ENCODE assay signal across 18 mouse cellular contexts in genomic region chr3:157349480-157349879, GRCm38 (mm10).
DNase-seq lines count a peak whose midpoint lies in the region; ATAC-seq and TF ChIP-seq lines count a peak whose summit lies in the region.
"Had no signal": no experiment of that assay in that cellular context is flagged by ENCODE, and none has a peak within 500 bp of the region (broad histone marks: within the 10 kb centered on the region; RNA-seq: fewer than 3 reads in every experiment).

No protein-coding gene starts in this region.

- H3K4me1 ChIP-seq in forebrain, embryonic 11.5 days (replicated peaks; ENCODE audit: control insufficient read depth, insufficient read depth, low read length) = no peaks in the 10 kb centered on the region; the same call in 1 of the 2 replicates
- H3K4me1 ChIP-seq in forebrain, embryonic 15.5 days = peaks cover 4% of the 10 kb centered on the region; the same call in 1 of the 2 replicates
- no peaks in the 10 kb centered on the region for H3K4me1 ChIP-seq in forebrain, embryonic 12.5 days
- no peaks in the 10 kb centered on the region for H3K4me1 ChIP-seq in forebrain, postnatal 0 days (ENCODE audit: insufficient read depth)

- no peak overlapping the region for H3K4me3 ChIP-seq in forebrain, embryonic 11.5 days (ENCODE audit: low read depth, low read length)
- no peak overlapping the region for H3K4me3 ChIP-seq in forebrain, embryonic 15.5 days
- no peak overlapping the region for H3K4me3 ChIP-seq in forebrain, embryonic 12.5 days (replicated peaks)
- no peak overlapping the region for H3K4me3 ChIP-seq in forebrain, postnatal 0 days (ENCODE audit: low read depth, low read length)

- no peak overlapping the region for H3K4me2 ChIP-seq in forebrain, embryonic 11.5 days (ENCODE audit: low read depth, low read length, severe bottlenecking)
- H3K4me2 ChIP-seq in forebrain, embryonic 15.5 days (replicated peaks) = no peak overlapping the region
- no peak overlapping the region for H3K4me2 ChIP-seq in forebrain, embryonic 12.5 days
- no peak overlapping the region for H3K4me2 ChIP-seq in forebrain, postnatal 0 days (ENCODE audit: low read depth)

- H3K27me3 ChIP-seq in forebrain, embryonic 11.5 days (ENCODE audit: control insufficient read depth, insufficient read depth, low read length) = no peaks in the 10 kb centered on the region
- H3K27me3 ChIP-seq in forebrain, embryonic 15.5 days = no peaks in the 10 kb centered on the region
- no peaks in the 10 kb centered on the region for H3K27me3 ChIP-seq in forebrain, embryonic 12.5 days
- no peaks in the 10 kb centered on the region for H3K27me3 ChIP-seq in forebrain, postnatal 0 days (ENCODE audit: insufficient read depth, low read length)
- H3K27me3 ChIP-seq: Patski had no signal

- no peak overlapping the region for H3K27ac ChIP-seq in forebrain, embryonic 11.5 days (ENCODE audit: low read depth, low read length)
- no peak overlapping the region for H3K27ac ChIP-seq in forebrain, embryonic 15.5 days (replicated peaks)
- H3K27ac ChIP-seq in forebrain, embryonic 12.5 days = no peak overlapping the region
- no peak overlapping the region for H3K27ac ChIP-seq in forebrain, postnatal 0 days (ENCODE audit: low read depth, low read length)

- no peak for TF ChIP-seq CTCF in forebrain, postnatal 0 days (IDR thresholded peaks at IDR 0.05; ENCODE audit: low read depth)

- H3K9me3 ChIP-seq in forebrain, embryonic 11.5 days (ENCODE audit: control insufficient read depth, low read length) = no peaks in the 10 kb centered on the region
- no peaks in the 10 kb centered on the region for H3K9me3 ChIP-seq in forebrain, embryonic 15.5 days
- no peaks in the 10 kb centered on the region for H3K9me3 ChIP-seq in forebrain, embryonic 12.5 days
- no peaks in the 10 kb centered on the region for H3K9me3 ChIP-seq in forebrain, postnatal 0 days (ENCODE audit: low read length)

- WGBS in forebrain, embryonic 11.5 days = 13% methylated on average over 2 of the region's 2 CpGs
- WGBS in forebrain, embryonic 15.5 days = 3% methylated on average over 2 of the region's 2 CpGs
- WGBS in forebrain, embryonic 12.5 days = 5% methylated on average over 2 of the region's 2 CpGs
- WGBS in forebrain, postnatal 0 days = 6% methylated on average over 2 of the region's 2 CpGs

- no peak for DNase-seq in forebrain, embryonic 11.5 days (ENCODE audit: low spot score)
- DNase-seq in forebrain, postnatal 0 days = no peak
- DNase-seq: adrenal gland, adult 2 months; adrenal gland, adult 8-10 months; adrenal gland, postnatal 10 days; adrenal gland, postnatal 14 days; adrenal gland, postnatal 25 days; adrenal gland, postnatal 36 days; B cell, adult 2 months; cerebellum, adult 11 months; cerebellum, adult 11-12 months; cerebellum, adult 18-20 months had no signal

- no peaks in the 10 kb centered on the region for H3K36me3 ChIP-seq in forebrain, embryonic 11.5 days (ENCODE audit: control insufficient read depth, insufficient read depth, low read length)
- no peaks in the 10 kb centered on the region for H3K36me3 ChIP-seq in forebrain, embryonic 15.5 days
- no peaks in the 10 kb centered on the region for H3K36me3 ChIP-seq in forebrain, embryonic 12.5 days (replicated peaks)
- H3K36me3 ChIP-seq in forebrain, postnatal 0 days (ENCODE audit: insufficient read depth) = no peaks in the 10 kb centered on the region
- H3K36me3 ChIP-seq: G1E had no signal

- ATAC-seq in forebrain, embryonic 11.5 days (replicated peaks; ENCODE audit: low FRiP score) = peak; percentile 75
- ATAC-seq in forebrain, embryonic 15.5 days (replicated peaks) = no peak
- ATAC-seq in forebrain, embryonic 12.5 days (ENCODE audit: low FRiP score) = peak; percentile 63; the same call in 1 of the 2 replicates
- no peak for ATAC-seq in forebrain, postnatal 0 days
- ATAC-seq: activated CD4-positive, CD25-positive, alpha-beta regulatory T cell, adult 4 months; CD4-positive, CD25-positive, alpha-beta regulatory T cell, adult 4 months; Patski had no signal

- H3K9ac ChIP-seq in forebrain, embryonic 11.5 days (ENCODE audit: low read length) = no peak overlapping the region
- H3K9ac ChIP-seq in forebrain, embryonic 15.5 days (replicated peaks) = no peak overlapping the region
- no peak overlapping the region for H3K9ac ChIP-seq in forebrain, embryonic 12.5 days
- no peak overlapping the region for H3K9ac ChIP-seq in forebrain, postnatal 0 days

Comparison
In these comparisons a context has a peak if more than half of its experiments do, and no peak if none do; other contexts are left out.
1. ATAC-seq: peak in forebrain, embryonic 11.5 days (single experiment) and forebrain, embryonic 12.5 days (single experiment); none in forebrain, embryonic 15.5 days (single experiment) and forebrain, postnatal 0 days (single experiment).